Mouse (Mus musculus): ENCODE data around the gene Slc4a2.

- TF ChIP-seq CTCF (IDR thresholded peaks at IDR 0.05; ENCODE audit: low read depth, low read length) (no peak), POLR2AphosphoS5 (IDR thresholded peaks at IDR 0.05; ENCODE audit: insufficient replicate concordance, low read depth, low read length) (no peak)
Observed at GRCm38 (mm10) chr5:24443204-24443603, 19.6 kb downstream of the Slc4a2 start.

Data from G1E (cell line).